Mouse (Mus musculus) stomach, postnatal 0 days (tissue): ENCODE data around the gene 1700129C05Rik. TPM values are rescaled to one million over a fixed set of nuclear protein-coding genes. Genes with fewer than 3 reads are reported as not detected.

Experiments used
- ATAC-seq: fragments of 200-750 bp; cut with Nextera tagmentation; 2 replicates; pipeline ENCODE4 v1.8.0; 2017; ENCODE audit not compliant: low FRiP score, low TSS enrichment
- DNase-seq: peaks from one replicate; pipeline ENCODE4 v3.0.0-alpha.2; 2016; ENCODE audit warnings: low spot score
- H3K27ac ChIP-seq: fragments of 300-500 bp; sonication (generic); replicated peaks from 2 replicates; pipeline ENCODE4 v1.5.1; 2014; ENCODE audit warnings: mild to moderate bottlenecking, control low read depth
- H3K27me3 ChIP-seq: fragments of 300-500 bp; sonication (generic); 2 replicates; pipeline ENCODE4 v1.6.1; 2014; ENCODE audit warnings: low read length; ENCODE audit not compliant: control insufficient read depth, insufficient read depth
- H3K36me3 ChIP-seq: fragments of 300-500 bp; sonication (generic); 2 replicates; pipeline ENCODE4 v1.6.1; 2014; ENCODE audit warnings: low read length, mixed read lengths; ENCODE audit not compliant: control insufficient read depth, insufficient read depth
- H3K4me1 ChIP-seq: fragments of 300-500 bp; sonication (generic); replicated peaks from 2 replicates; pipeline ENCODE4 v1.6.1; 2014; ENCODE audit warnings: antibody characterized with exemption; ENCODE audit not compliant: control insufficient read depth, insufficient read depth
- H3K4me2 ChIP-seq: fragments of 300-500 bp; sonication (generic); replicated peaks from 2 replicates; pipeline ENCODE4 v1.6.1; 2014; ENCODE audit warnings: low read depth, mild to moderate bottlenecking, control low read depth, moderate library complexity
- H3K4me3 ChIP-seq: fragments of 300-500 bp; sonication (generic); 2 replicates; pipeline ENCODE4 v1.5.1; 2014; ENCODE audit warnings: low read depth, low read length, control low read depth
- H3K9ac ChIP-seq: fragments of 300-500 bp; sonication (generic); 2 replicates; pipeline ENCODE4 v1.6.1; 2014; ENCODE audit warnings: mild to moderate bottlenecking, low read length, control low read depth, mixed read lengths
- H3K9me3 ChIP-seq: fragments of 300-500 bp; sonication (generic); 2 replicates; pipeline ENCODE4 v1.6.1; 2016; ENCODE audit warnings: low read length; ENCODE audit not compliant: control insufficient read depth
- CTCF ChIP-seq: IDR thresholded peaks from 2 replicates; pipeline ENCODE4 v1.5.1; 2016; ENCODE audit warnings: antibody characterized with exemption, low read depth, mild to moderate bottlenecking, moderate library complexity
- EP300 ChIP-seq: optimal IDR thresholded peaks from 2 replicates; pipeline ENCODE3; 2016; ENCODE audit warnings: antibody characterized with exemption
- WGBS: fragments of 180-500 bp; shearing (Covaris S2); extraction: QIAGEN DNeasy Blood & Tissue Kit; methylation state at CpG from one replicate; pipeline ENCODE4 v1.1.7; 2014; 5-methylcytosine and 5-hydroxymethylcytosine counted together
- polyA plus RNA-seq: library from polyadenylated mRNA; unstranded; fragments of >200 nt; fragmentation: Nextera tagmentation; extraction: Ambion mirVana; gene quantifications from 2 replicates; pipeline ENCODE4 v1.2.1, GENCODE M21; 2015

1700129C05Rik gene
- polyA plus RNA-seq = not detected in 2 replicates

DNA sequence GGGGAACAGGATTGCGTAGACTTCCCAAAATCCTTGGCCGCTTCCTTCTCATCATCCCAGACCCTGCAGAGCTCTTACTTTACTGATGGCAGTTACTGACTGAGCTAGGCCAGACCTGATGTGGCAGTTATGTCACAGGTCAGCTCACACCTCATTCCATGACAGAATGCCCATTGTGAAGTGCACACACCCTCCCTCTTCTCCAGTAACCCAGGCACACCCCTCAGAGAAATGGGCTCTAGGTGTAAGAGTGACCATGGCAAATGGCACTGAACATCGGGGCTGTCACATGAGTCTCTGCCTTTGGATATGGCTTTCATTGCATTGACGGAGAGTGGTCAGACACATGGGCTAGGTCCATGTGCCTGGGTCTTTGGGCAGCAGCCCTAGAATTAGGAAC lies at the start of gene 1700129C05Rik:
1700129C05Rik (minus strand) TSS at position 101 of the 400 bp plus-strand sequence.
- TF ChIP-seq EP300 = no peak
- TF ChIP-seq CTCF = no peak
- WGBS = 97% methylated on average over 4 of the region's 4 CpGs
- DNase-seq (no peak), ATAC-seq (no peak)
- Histone ChIP-seq H3K9ac (no peak within 1 kb of the TSS), H3K4me2 (no peak within 1 kb of the TSS), H3K4me1 (no peaks in the 10 kb centered on the region), H3K27me3 (no peaks in the 10 kb centered on the region), H3K9me3 (no peaks in the 10 kb centered on the region), H3K36me3 (no peaks in the 10 kb centered on the region), H3K27ac (no peak within 1 kb of the TSS), H3K4me3 (no peak within 1 kb of the TSS)

DNA sequence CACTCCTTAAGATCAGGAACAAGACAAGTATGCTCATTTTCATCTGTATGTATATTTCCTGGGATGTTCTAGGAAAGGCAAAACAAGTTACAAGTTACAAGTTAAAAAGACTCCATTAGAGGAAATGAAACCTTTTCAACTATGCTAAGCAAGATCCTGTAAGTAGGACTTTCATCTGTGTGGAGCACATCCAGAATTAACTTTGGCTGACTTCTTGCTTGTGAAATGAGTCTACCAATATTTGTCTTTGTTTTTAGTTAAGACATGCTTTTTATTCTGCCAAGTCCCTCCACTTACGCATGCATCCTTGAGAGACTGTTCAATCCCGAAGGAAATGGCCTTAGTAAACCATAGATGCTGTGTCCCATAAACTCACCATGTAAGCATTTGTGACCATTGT lies 43.4 kb upstream of the 1700129C05Rik start:
- TF ChIP-seq CTCF (no peak), EP300 (no peak)
- H3K4me2 ChIP-seq = no peak overlapping the region
- DNase-seq (no peak), ATAC-seq (no peak)
- no peaks in the 10 kb centered on the region for H3K9me3 ChIP-seq
- H3K4me3 ChIP-seq = no peak overlapping the region
- H3K4me1 ChIP-seq = no peaks in the 10 kb centered on the region
- no peaks in the 10 kb centered on the region for H3K27me3 ChIP-seq
- 81% methylated on average over 2 of the region's 2 CpGs for WGBS
- no peak overlapping the region for H3K9ac ChIP-seq
- no peak overlapping the region for H3K27ac ChIP-seq
- no peaks in the 10 kb centered on the region for H3K36me3 ChIP-seq

DNA sequence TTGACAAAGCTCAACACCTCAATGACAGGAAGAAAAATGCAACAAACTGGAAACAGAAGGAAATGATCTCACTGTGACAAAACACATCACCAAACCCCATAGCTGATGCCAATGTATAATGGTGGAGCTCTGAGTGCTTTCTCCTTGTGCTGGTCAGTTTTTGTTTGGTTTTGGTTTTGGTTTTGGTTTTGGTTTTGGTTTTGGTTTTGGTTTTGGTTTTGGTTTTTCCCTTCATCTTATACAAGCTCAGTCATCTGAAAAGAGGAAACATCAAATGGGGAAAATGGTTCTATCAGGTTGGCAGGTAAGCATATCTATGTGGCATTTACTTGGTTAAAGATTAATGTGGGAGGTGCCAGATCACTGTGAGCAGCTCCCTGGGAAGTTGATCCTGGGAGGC lies 42.8 kb upstream of the 1700129C05Rik start:
- no peak overlapping the region for H3K9ac ChIP-seq
- H3K4me1 ChIP-seq = no peaks in the 10 kb centered on the region
- H3K9me3 ChIP-seq = no peaks in the 10 kb centered on the region
- no peak overlapping the region for H3K4me3 ChIP-seq
- no peak for DNase-seq
- ATAC-seq = no peak
- H3K27ac ChIP-seq = no peak overlapping the region
- no peaks in the 10 kb centered on the region for H3K36me3 ChIP-seq
- H3K4me2 ChIP-seq = no peak overlapping the region
- no peaks in the 10 kb centered on the region for H3K27me3 ChIP-seq
- no peak for TF ChIP-seq EP300
- TF ChIP-seq CTCF = no peak

DNA sequence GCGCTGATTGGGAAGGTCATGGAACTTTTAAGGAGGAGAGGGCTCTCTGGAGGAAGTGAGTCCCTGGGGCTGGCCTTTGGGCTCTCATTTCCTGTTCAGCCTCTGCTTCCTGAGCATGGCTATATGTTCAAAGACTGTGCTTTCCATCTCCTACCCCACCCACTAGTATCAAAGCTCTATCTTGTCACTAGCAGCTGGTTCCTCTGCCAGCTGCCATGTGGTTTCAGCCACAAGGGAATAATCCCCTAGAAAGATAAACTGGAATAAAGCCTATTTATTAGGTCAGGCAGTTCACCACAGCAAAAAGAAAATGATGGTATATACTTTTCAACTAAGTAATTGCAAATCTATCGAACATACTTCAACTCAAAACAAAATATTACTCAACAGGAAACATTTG lies 40.0 kb upstream of the 1700129C05Rik start:
- Histone ChIP-seq H3K9me3 (no peaks in the 10 kb centered on the region), H3K27ac (no peak overlapping the region), H3K4me1 (no peaks in the 10 kb centered on the region), H3K4me3 (no peak overlapping the region), H3K9ac (no peak overlapping the region), H3K4me2 (no peak overlapping the region), H3K27me3 (no peaks in the 10 kb centered on the region), H3K36me3 (no peaks in the 10 kb centered on the region)
- DNase-seq (no peak), ATAC-seq (no peak)
- TF ChIP-seq CTCF = no peak
- TF ChIP-seq EP300 = no peak
- 72% methylated on average over 2 of the region's 2 CpGs for WGBS

DNA sequence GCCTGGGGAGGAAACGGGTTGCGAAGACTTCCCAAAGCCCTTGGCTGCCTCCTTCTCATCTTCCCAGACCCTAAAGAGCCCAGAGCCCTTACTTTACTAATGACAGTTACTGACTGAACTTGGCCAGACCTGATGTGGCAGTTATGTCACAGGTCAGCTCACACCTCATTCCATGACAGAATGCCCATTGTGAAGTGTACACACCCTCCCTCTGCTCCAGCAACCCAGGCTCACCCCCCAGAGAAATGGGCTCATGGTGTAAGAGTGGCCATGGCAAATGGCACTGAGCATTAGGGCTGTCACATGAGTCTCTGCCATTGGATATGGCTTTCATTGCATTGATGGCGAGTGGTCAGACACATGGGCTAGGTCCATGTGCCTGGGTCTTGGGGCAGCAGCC lies 36.0 kb upstream of the 1700129C05Rik start, which contains the start of gene Gm5142:
Gm5142 (minus strand) TSS at position 101 of the 400 bp plus-strand sequence.
- no peak within 1 kb of the TSS for H3K27ac ChIP-seq
- WGBS = 93% methylated on average over 3 of the region's 3 CpGs
- no peak for ATAC-seq

DNA sequence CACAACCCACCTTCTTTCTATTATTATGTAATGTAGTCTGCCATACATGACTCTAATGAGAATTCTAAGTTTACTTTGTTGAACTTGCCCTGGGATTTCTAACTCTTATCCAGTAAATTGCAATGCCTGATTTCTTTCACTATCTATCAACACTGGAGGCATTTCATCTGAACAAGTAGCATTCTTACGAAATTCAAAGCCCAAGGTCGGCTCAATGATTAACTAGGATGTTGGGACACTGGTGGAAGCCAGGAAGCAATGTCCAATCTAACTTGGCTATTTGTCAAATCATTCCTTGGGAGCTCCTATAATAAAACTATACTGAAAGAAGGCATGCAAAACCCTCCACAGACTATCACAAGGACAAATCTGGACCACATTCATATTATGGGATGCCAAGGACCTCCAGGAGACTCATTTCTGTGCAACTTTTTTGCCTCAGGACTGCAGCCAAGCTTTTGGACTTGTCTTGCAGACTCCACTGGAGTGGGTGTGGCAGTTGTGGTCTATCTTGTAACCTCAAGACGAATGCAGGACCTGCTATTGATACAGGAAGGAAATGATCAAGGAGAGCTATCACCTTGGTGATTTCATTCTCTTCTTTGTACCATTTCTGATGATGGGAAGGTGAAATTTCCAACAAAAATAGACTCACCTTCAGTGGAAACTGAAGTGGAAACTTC lies 14.5 kb upstream of the 1700129C05Rik start:
- H3K9me3 ChIP-seq = no peaks in the 10 kb centered on the region
- no peak overlapping the region for H3K4me3 ChIP-seq
- H3K36me3 ChIP-seq = no peaks in the 10 kb centered on the region
- no peak overlapping the region for H3K9ac ChIP-seq
- no peak overlapping the region for H3K4me2 ChIP-seq
- H3K4me1 ChIP-seq = no peaks in the 10 kb centered on the region
- ATAC-seq = no peak
- H3K27me3 ChIP-seq = no peaks in the 10 kb centered on the region
- TF ChIP-seq CTCF = no peak
- no peak for TF ChIP-seq EP300
- WGBS = 46% methylated on average over 3 of the region's 3 CpGs
- H3K27ac ChIP-seq = no peak overlapping the region
- DNase-seq = no peak

More for the DNA sequence above, 36.0 kb upstream of the 1700129C05Rik start, which contains the start of gene Gm5142:
- Histone ChIP-seq H3K27me3 (no peaks in the 10 kb centered on the region), H3K4me3 (no peak within 1 kb of the TSS), H3K9me3 (no peaks in the 10 kb centered on the region), H3K9ac (no peak within 1 kb of the TSS), H3K4me1 (no peaks in the 10 kb centered on the region), H3K4me2 (no peak within 1 kb of the TSS), H3K36me3 (no peaks in the 10 kb centered on the region)
- no peak for TF ChIP-seq EP300
- no peak for TF ChIP-seq CTCF
- DNase-seq = no peak
